Mouse (Mus musculus): ENCODE data around the gene Eml1. TPM values are rescaled to one million over a fixed set of nuclear protein-coding genes. Genes with fewer than 3 reads are reported as not detected.

Gene Eml1
- polyA plus RNA-seq, 1 experiment from 2014 or later, result 65.7 TPM

GRCm38 (mm10) chr12:108450546-108450945, 79.8 kb downstream of the Eml1 start:
- H3K4me2 ChIP-seq (replicated peaks), result no peak overlapping the region
- no peak overlapping the region for H3K9ac ChIP-seq (replicated peaks)
- WGBS, result 72% methylated on average over 5 of the region's 5 CpGs
- H3K36me3 ChIP-seq, result no peaks in the 10 kb centered on the region
- ATAC-seq (replicated peaks), result no peak
- no peaks in the 10 kb centered on the region for H3K27me3 ChIP-seq
- H3K4me3 ChIP-seq, result no peak overlapping the region
- no peaks in the 10 kb centered on the region for H3K9me3 ChIP-seq
- 0 out of 2 replicates have a peak overlapping the region, but pooled peaks have one; percentile 9 for H3K27ac ChIP-seq (replicated peaks)
- peaks cover 34% of the 10 kb centered on the region for H3K4me1 ChIP-seq

- 54% methylated on average over 16 of the region's 16 CpGs for WGBS
- no peak overlapping the region for H3K27ac ChIP-seq (replicated peaks)
- no peaks in the 10 kb centered on the region for H3K27me3 ChIP-seq
- H3K4me2 ChIP-seq (replicated peaks), result no peak overlapping the region
- ATAC-seq (replicated peaks), result no peak
- H3K4me1 ChIP-seq, result peaks cover 34% of the 10 kb centered on the region
- H3K36me3 ChIP-seq, result no peaks in the 10 kb centered on the region
- no peak overlapping the region for H3K9ac ChIP-seq (replicated peaks)
- H3K4me3 ChIP-seq, result no peak overlapping the region
- no peaks in the 10 kb centered on the region for H3K9me3 ChIP-seq
These were observed 81.6 kb downstream of the Eml1 start for GRCm38 (mm10) chr12:108452151-108452874.

- H3K9ac ChIP-seq (replicated peaks), result no peak overlapping the region
- H3K27me3 ChIP-seq, result no peaks in the 10 kb centered on the region
- ATAC-seq (replicated peaks), result no peak
- no peak overlapping the region for H3K4me3 ChIP-seq
- H3K4me2 ChIP-seq (replicated peaks), result no peak overlapping the region
- peaks cover 7% of the 10 kb centered on the region; the same call in 1 of the 2 replicates for H3K36me3 ChIP-seq
- H3K9me3 ChIP-seq, result no peaks in the 10 kb centered on the region
- 87% methylated on average over 8 of the region's 8 CpGs for WGBS
- H3K4me1 ChIP-seq, result peaks cover 34% of the 10 kb centered on the region
- H3K27ac ChIP-seq (replicated peaks), result no peak overlapping the region
These were observed 82.8 kb downstream of the Eml1 start for GRCm38 (mm10) chr12:108453561-108454044.

- Histone ChIP-seq H3K9ac (replicated peaks) (no peak overlapping the region), H3K27me3 (no peaks in the 10 kb centered on the region), H3K27ac (replicated peaks) (peak overlapping the region; percentile 67)
These were observed 84.2 kb downstream of the Eml1 start for GRCm38 (mm10) chr12:108455004-108455403.

GRCm38 (mm10) chr12:108472898-108473297, 102.1 kb downstream of the Eml1 start:
- ATAC-seq (replicated peaks), result no peak
- WGBS, result 100% methylated on average over 1 of the region's 1 CpGs
- Histone ChIP-seq H3K9ac (replicated peaks) (no peak overlapping the region), H3K27me3 (no peaks in the 10 kb centered on the region), H3K9me3 (no peaks in the 10 kb centered on the region), H3K36me3 (peaks cover 11% of the 10 kb centered on the region), H3K4me1 (peaks cover 14% of the 10 kb centered on the region; the same call in 1 of the 2 replicates), H3K4me3 (no peak overlapping the region), H3K27ac (replicated peaks) (no peak overlapping the region), H3K4me2 (replicated peaks) (no peak overlapping the region)

More at GRCm38 (mm10) chr12:108455004-108455403, 84.2 kb downstream of the Eml1 start:
- no peak overlapping the region for H3K4me2 ChIP-seq (replicated peaks)
- H3K9me3 ChIP-seq, result no peaks in the 10 kb centered on the region
- H3K36me3 ChIP-seq, result peaks cover 7% of the 10 kb centered on the region; the same call in 1 of the 2 replicates
- ATAC-seq (replicated peaks), result peak; percentile 60
- H3K4me1 ChIP-seq, result peaks cover 34% of the 10 kb centered on the region
- 69% methylated on average over 4 of the region's 4 CpGs for whole genome bisulfite sequencing
- no peak overlapping the region for H3K4me3 ChIP-seq

- no peak overlapping the region for H3K4me3 ChIP-seq
- no peak for ATAC-seq (replicated peaks)
- H3K9ac ChIP-seq (replicated peaks), result no peak overlapping the region
- WGBS, result 83% methylated on average over 3 of the region's 3 CpGs
- H3K4me1 ChIP-seq, result peaks cover 8% of the 10 kb centered on the region; the same call in 1 of the 2 replicates
- H3K4me2 ChIP-seq (replicated peaks), result no peak overlapping the region
- H3K36me3 ChIP-seq, result peaks cover 11% of the 10 kb centered on the region
- no peaks in the 10 kb centered on the region for H3K27me3 ChIP-seq
- H3K27ac ChIP-seq (replicated peaks), result no peak overlapping the region
- no peaks in the 10 kb centered on the region for H3K9me3 ChIP-seq
These were observed 103.7 kb downstream of the Eml1 start for GRCm38 (mm10) chr12:108474440-108474839.

GRCm38 (mm10) chr12:108478714-108479113, 108.0 kb downstream of the Eml1 start:
- 69% methylated on average over 5 of the region's 5 CpGs for WGBS
- H3K4me1 ChIP-seq, result peaks cover 19% of the 10 kb centered on the region
- ATAC-seq (replicated peaks), result no peak

GRCm38 (mm10) chr12:108480704-108481365, 110.1 kb downstream of the Eml1 start:
- Histone ChIP-seq H3K4me1 (peaks cover 19% of the 10 kb centered on the region), H3K9me3 (no peaks in the 10 kb centered on the region), H3K9ac (replicated peaks) (no peak overlapping the region), H3K4me3 (no peak overlapping the region), H3K4me2 (replicated peaks) (no peak overlapping the region), H3K27ac (replicated peaks) (no peak overlapping the region), H3K36me3 (no peaks in the 10 kb centered on the region; the same call in 1 of the 2 replicates), H3K27me3 (no peaks in the 10 kb centered on the region)
- no peak for ATAC-seq (replicated peaks)
- 2% methylated on average over 9 of the region's 9 CpGs for WGBS

More at GRCm38 (mm10) chr12:108478714-108479113, 108.0 kb downstream of the Eml1 start:
- no peaks in the 10 kb centered on the region; the same call in 1 of the 2 replicates for H3K36me3 ChIP-seq
- no peak overlapping the region for H3K4me2 ChIP-seq (replicated peaks)
- H3K27me3 ChIP-seq, result no peaks in the 10 kb centered on the region
- no peaks in the 10 kb centered on the region for H3K9me3 ChIP-seq
- no peak overlapping the region for H3K9ac ChIP-seq (replicated peaks)
- H3K4me3 ChIP-seq, result no peak overlapping the region
- no peak overlapping the region for H3K27ac ChIP-seq (replicated peaks)

- Histone ChIP-seq H3K9ac (replicated peaks) (no peak overlapping the region), H3K4me1 (peaks cover 24% of the 10 kb centered on the region), H3K27ac (replicated peaks) (no peak overlapping the region), H3K27me3 (no peaks in the 10 kb centered on the region), H3K4me3 (no peak overlapping the region), H3K9me3 (no peaks in the 10 kb centered on the region), H3K4me2 (replicated peaks) (no peak overlapping the region), H3K36me3 (no peaks in the 10 kb centered on the region)
- no peak for ATAC-seq (replicated peaks)
- 78% methylated on average over 5 of the region's 5 CpGs for WGBS
These were observed 118.3 kb downstream of the Eml1 start for GRCm38 (mm10) chr12:108489076-108489475.

GRCm38 (mm10) chr12:108489741-108490140, 119.0 kb downstream of the Eml1 start:
- Histone ChIP-seq H3K27ac (replicated peaks) (no peak overlapping the region), H3K36me3 (no peaks in the 10 kb centered on the region), H3K4me3 (no peak overlapping the region), H3K9ac (replicated peaks) (no peak overlapping the region), H3K9me3 (no peaks in the 10 kb centered on the region), H3K27me3 (no peaks in the 10 kb centered on the region), H3K4me2 (replicated peaks) (no peak overlapping the region), H3K4me1 (peaks cover 27% of the 10 kb centered on the region)
- 12% methylated on average over 2 of the region's 2 CpGs for WGBS
- no peak for ATAC-seq (replicated peaks)

GRCm38 (mm10) chr12:108490336-108490735, 119.6 kb downstream of the Eml1 start:
- H3K9me3 ChIP-seq, result no peaks in the 10 kb centered on the region
- H3K4me3 ChIP-seq, result no peak overlapping the region
- no peak for ATAC-seq (replicated peaks)
- H3K27me3 ChIP-seq, result no peaks in the 10 kb centered on the region
- WGBS, result 82% methylated on average over 6 of the region's 6 CpGs
- H3K4me1 ChIP-seq, result peaks cover 29% of the 10 kb centered on the region
- no peaks in the 10 kb centered on the region for H3K36me3 ChIP-seq
- H3K4me2 ChIP-seq (replicated peaks), result no peak overlapping the region
- peak overlapping the region; percentile 24; the same call in 1 of the 2 replicates for H3K27ac ChIP-seq (replicated peaks)
- H3K9ac ChIP-seq (replicated peaks), result no peak overlapping the region

GRCm38 (mm10) chr12:108490954-108491353, 120.2 kb downstream of the Eml1 start:
- ATAC-seq (replicated peaks), result no peak
- 56% methylated on average over 7 of the region's 7 CpGs for WGBS
- peak overlapping the region; percentile 24; the same call in 1 of the 2 replicates for H3K27ac ChIP-seq (replicated peaks)

More at GRCm38 (mm10) chr12:108490954-108491353, 120.2 kb downstream of the Eml1 start:
- no peaks in the 10 kb centered on the region for H3K27me3 ChIP-seq
- H3K36me3 ChIP-seq, result no peaks in the 10 kb centered on the region
- H3K4me3 ChIP-seq, result no peak overlapping the region
- no peaks in the 10 kb centered on the region for H3K9me3 ChIP-seq
- peaks cover 35% of the 10 kb centered on the region for H3K4me1 ChIP-seq
- H3K4me2 ChIP-seq (replicated peaks), result no peak overlapping the region
- no peak overlapping the region for H3K9ac ChIP-seq (replicated peaks)
